Mouse (Mus musculus): ENCODE data around the gene Egfr. TPM values are rescaled to one million over a fixed set of nuclear protein-coding genes. Genes with fewer than 3 reads are reported as not detected.

Egfr gene
- polyA plus RNA-seq, 3 experiments from 2014 or later = not detected

Other genes with a start within 250 kb of the Egfr start
- 10 to 100 TPM in 2 of 3 experiments, 1 to 10 TPM in 1; 6.5 to 15.0 (median 13.2) TPM for gene Sec61g, start 243.7 kb upstream of the Egfr start, polyA plus RNA-seq (2017; shearing (Covaris generic))
- 1 to 10 TPM in 2 of 3 experiments, under 1 TPM in 1; 0.36 to 1.8 (median 1.2) TPM for gene Fbxo48, start 199.2 kb downstream of the Egfr start, polyA plus RNA-seq (2017; shearing (Covaris generic))

All from inflammation-experienced regulatory T-cells, adult 6 months (primary cell).